Comparison of ENCODE assay signal across 23 mouse cellular contexts in genomic region chr10:68522106-68522505, GRCm38 (mm10). TPM values are rescaled to one million over a fixed set of nuclear protein-coding genes. Genes with fewer than 3 reads are reported as not detected.
A peak's percentile ranks its signal among the peaks of the same experiment; 100 is the strongest.
DNase-seq lines count a peak whose midpoint lies in the region; ATAC-seq lines count a peak whose summit lies in the region.
"Had no signal": no experiment of that assay in that cellular context is flagged by ENCODE, and none has a peak within 500 bp of the region (broad histone marks: within the 10 kb centered on the region; RNA-seq: fewer than 3 reads in every experiment).

No protein-coding gene starts in this region.

- no peak overlapping the region for H3K4me3 ChIP-seq in liver, embryonic 15.5 days (replicated peaks)
- H3K4me3 ChIP-seq in liver, embryonic 12.5 days = no peak overlapping the region
- H3K4me3 ChIP-seq: forebrain, embryonic 13.5 days; heart, embryonic 10.5 days; limb, embryonic 13.5 days; midbrain, embryonic 10.5 days; stomach, embryonic 15.5 days had no signal

- intact Hi-C loops in heart, postnatal 36 days (cut with DNase I) = no loop called here

- H3K27me3 ChIP-seq in liver, embryonic 15.5 days = no peaks in the 10 kb centered on the region
- H3K27me3 ChIP-seq in liver, embryonic 12.5 days (replicated peaks) = no peaks in the 10 kb centered on the region
- H3K27me3 ChIP-seq: forebrain, embryonic 13.5 days; limb, embryonic 13.5 days; stomach, embryonic 15.5 days had no signal

- H3K36me3 ChIP-seq in liver, embryonic 15.5 days (replicated peaks) = no peaks in the 10 kb centered on the region
- no peaks in the 10 kb centered on the region for H3K36me3 ChIP-seq in liver, embryonic 12.5 days
- H3K36me3 ChIP-seq: heart, embryonic 10.5 days; limb, embryonic 13.5 days; midbrain, embryonic 10.5 days; stomach, embryonic 15.5 days had no signal

- no peak overlapping the region for H3K9ac ChIP-seq in liver, embryonic 15.5 days
- no peak overlapping the region for H3K9ac ChIP-seq in liver, embryonic 12.5 days
- H3K9ac ChIP-seq: forebrain, embryonic 13.5 days; limb, embryonic 13.5 days; lung, embryonic 14.5 days; stomach, embryonic 15.5 days had no signal

- no peak overlapping the region for H3K4me2 ChIP-seq in liver, embryonic 15.5 days
- no peak overlapping the region for H3K4me2 ChIP-seq in liver, embryonic 12.5 days
- H3K4me2 ChIP-seq: forebrain, embryonic 13.5 days; limb, embryonic 13.5 days; lung, embryonic 14.5 days; stomach, embryonic 15.5 days had no signal

- no peaks in the 10 kb centered on the region for H3K4me1 ChIP-seq in liver, embryonic 15.5 days (replicated peaks)
- H3K4me1 ChIP-seq in liver, embryonic 12.5 days = no peaks in the 10 kb centered on the region
- H3K4me1 ChIP-seq: forebrain, embryonic 13.5 days; heart, embryonic 10.5 days; midbrain, embryonic 10.5 days; stomach, embryonic 15.5 days had no signal

- peak; percentile 49 for DNase-seq in heart, adult 11 months
- no peak for DNase-seq in heart, postnatal 36 days
- no peak for DNase-seq in gastrocnemius, adult 18-20 months (ENCODE audit: low spot score)
- DNase-seq in frontal cortex, postnatal 14 days (ENCODE audit: low spot score in 2 of 2) = no peak
- DNase-seq in cerebellum, adult 11-12 months = no peak
- DNase-seq: adrenal gland, postnatal 25 days; B cell, adult 2 months; cerebellum, adult 8-10 months; gastrocnemius, postnatal 25 days; layer of hippocampus, postnatal 36 days; lung, embryonic 14.5 days; lung, postnatal 36 days; right cerebral cortex, postnatal 14 days; thymus, adult 18-20 months; thymus, postnatal 4 days had no signal

- H3K27ac ChIP-seq in liver, embryonic 15.5 days (replicated peaks) = no peak overlapping the region
- no peak overlapping the region for H3K27ac ChIP-seq in liver, embryonic 12.5 days
- H3K27ac ChIP-seq: forebrain, embryonic 13.5 days; heart, embryonic 10.5 days; limb, embryonic 13.5 days; midbrain, embryonic 10.5 days; stomach, embryonic 15.5 days had no signal

- WGBS in liver, embryonic 15.5 days (ENCODE audit: insufficient replicate concordance) = 47% methylated on average over 4 of the region's 4 CpGs
- WGBS in liver, embryonic 12.5 days (ENCODE audit: insufficient replicate concordance) = 48% methylated on average over 4 of the region's 4 CpGs

- ATAC-seq in liver, embryonic 15.5 days (ENCODE audit: insufficient read depth) = peak; percentile 49; the same call in 1 of the 2 replicates
- ATAC-seq in liver, embryonic 12.5 days = no peak
- peak; percentile 61 for ATAC-seq in granulocyte monocyte progenitor cell, adult 5-6 weeks (replicated peaks; ENCODE audit: poor library complexity, severe bottlenecking)
- ATAC-seq: forebrain, embryonic 13.5 days had no signal

- no peaks in the 10 kb centered on the region for H3K9me3 ChIP-seq in liver, embryonic 15.5 days (replicated peaks)
- no peaks in the 10 kb centered on the region for H3K9me3 ChIP-seq in liver, embryonic 12.5 days (replicated peaks)
- H3K9me3 ChIP-seq: forebrain, embryonic 13.5 days; heart, embryonic 10.5 days; limb, embryonic 13.5 days; midbrain, embryonic 10.5 days; stomach, embryonic 15.5 days had no signal

RNA-seq across cellular contexts. Expression of gene Cabcoco1, which starts 19.6 kb away (rescaled TPM):
- total RNA-seq in heart, postnatal 36 days (2021) = 10 to 100 TPM; 19.0 to 21.3 TPM
- polyA plus RNA-seq in liver, embryonic 15.5 days (2015; fragmentation: Nextera tagmentation; extraction: Ambion mirVana) = 0.96 and 1.7 TPM in 2 replicates
- 0.48 and 1.3 TPM in 2 replicates for polyA plus RNA-seq in liver, embryonic 12.5 days (2016; fragmentation: Nextera tagmentation; extraction: Ambion mirVana)
- total RNA-seq in granulocyte monocyte progenitor cell, adult 5-6 weeks (2014; fragmentation: Nextera tagmentation) = 2.2 and 2.5 TPM in 2 replicates
- total RNA-seq in granulocyte monocyte progenitor cell, adult 5-6 weeks (2017) = 3.1 TPM in 2 replicates
- under 1 TPM; 0.31 to 0.39 TPM for total RNA-seq in gastrocnemius, adult 18-20 months (2021)
- polyA plus RNA-seq: midbrain, embryonic 10.5 days had no signal

Comparison
In these comparisons a context has a peak if more than half of its experiments do, and no peak if none do; other contexts are left out.
1. RNA of gene Cabcoco1, which starts 19.6 kb away (total RNA-seq): 19.0 to 21.3 TPM in heart, postnatal 36 days; 2.2 to 3.1 TPM in granulocyte monocyte progenitor cell, adult 5-6 weeks and 0.31 to 0.39 TPM in gastrocnemius, adult 18-20 months; every median in the first group is over 4 times any median in the second.